Mouse (Mus musculus) forebrain, embryonic 11.5 days (tissue): ENCODE data around the gene Ryr1. TPM values are rescaled to one million over a fixed set of nuclear protein-coding genes. Genes with fewer than 3 reads are reported as not detected.
"Not testable (repeated sequence)": the region's sequence is repeated elsewhere in the genome, so short reads cannot be mapped to it uniquely, and the experiment has no call there.

Experiments
- ATAC-seq: fragments of 200-750 bp; cut with Nextera tagmentation; replicated peaks from 2 replicates; pipeline ENCODE4 v1.8.0; 2017; ENCODE audit warnings: moderate TSS enrichment; ENCODE audit not compliant: low FRiP score
- DNase-seq: peaks from one replicate; pipeline ENCODE4 v3.0.0-alpha.2; 2017; ENCODE audit warnings: low spot score
- H3K27ac ChIP-seq: fragments of 300-500 bp; sonication (generic); 2 replicates; pipeline ENCODE4 v1.5.1; 2014; ENCODE audit warnings: low read depth, low read length
- H3K27me3 ChIP-seq: fragments of 300-500 bp; sonication (generic); 2 replicates; pipeline ENCODE4 v1.6.1; 2014; ENCODE audit warnings: mild to moderate bottlenecking, low read length, mixed read lengths; ENCODE audit not compliant: control insufficient read depth, insufficient read depth
- H3K36me3 ChIP-seq: fragments of 300-500 bp; sonication (generic); 2 replicates; pipeline ENCODE4 v1.6.1; 2014; ENCODE audit warnings: mild to moderate bottlenecking, low read length, moderate library complexity, mixed read lengths; ENCODE audit not compliant: control insufficient read depth, insufficient read depth
- H3K4me1 ChIP-seq: fragments of 300-500 bp; sonication (generic); replicated peaks from 2 replicates; pipeline ENCODE4 v1.6.1; 2014; ENCODE audit warnings: low read length, mixed read lengths; ENCODE audit not compliant: control insufficient read depth, insufficient read depth
- H3K4me2 ChIP-seq: fragments of 300-500 bp; sonication (generic); 2 replicates; pipeline ENCODE4 v1.6.1; 2014; ENCODE audit warnings: low read depth, mild to moderate bottlenecking, low read length, moderate library complexity, mixed read lengths; ENCODE audit not compliant: severe bottlenecking
- H3K4me3 ChIP-seq: fragments of 300-500 bp; sonication (generic); 2 replicates; pipeline ENCODE4 v1.5.1; 2014; ENCODE audit warnings: low read depth, low read length
- H3K9ac ChIP-seq: fragments of 300-500 bp; sonication (generic); 2 replicates; pipeline ENCODE4 v1.6.1; 2014; ENCODE audit warnings: low read length
- H3K9me3 ChIP-seq: fragments of 300-500 bp; sonication (generic); 2 replicates; pipeline ENCODE4 v1.6.1; 2016; ENCODE audit warnings: low read length, mixed read lengths; ENCODE audit not compliant: control insufficient read depth
- WGBS: fragments of 180-500 bp; shearing (Covaris S2); extraction: QIAGEN DNeasy Blood & Tissue Kit; methylation state at CpG from one replicate; pipeline ENCODE4 v1.1.7; 2014; 5-methylcytosine and 5-hydroxymethylcytosine counted together
- polyA plus RNA-seq: library from polyadenylated mRNA; unstranded; fragments of >200 nt; fragmentation: Nextera tagmentation; extraction: Ambion mirVana; gene quantifications from 2 replicates; pipeline ENCODE4 v1.2.1, GENCODE M21; 2014

Gene Ryr1
- polyA plus RNA-seq, 1 experiment from 2014 or later = 1.2 TPM

DNA sequence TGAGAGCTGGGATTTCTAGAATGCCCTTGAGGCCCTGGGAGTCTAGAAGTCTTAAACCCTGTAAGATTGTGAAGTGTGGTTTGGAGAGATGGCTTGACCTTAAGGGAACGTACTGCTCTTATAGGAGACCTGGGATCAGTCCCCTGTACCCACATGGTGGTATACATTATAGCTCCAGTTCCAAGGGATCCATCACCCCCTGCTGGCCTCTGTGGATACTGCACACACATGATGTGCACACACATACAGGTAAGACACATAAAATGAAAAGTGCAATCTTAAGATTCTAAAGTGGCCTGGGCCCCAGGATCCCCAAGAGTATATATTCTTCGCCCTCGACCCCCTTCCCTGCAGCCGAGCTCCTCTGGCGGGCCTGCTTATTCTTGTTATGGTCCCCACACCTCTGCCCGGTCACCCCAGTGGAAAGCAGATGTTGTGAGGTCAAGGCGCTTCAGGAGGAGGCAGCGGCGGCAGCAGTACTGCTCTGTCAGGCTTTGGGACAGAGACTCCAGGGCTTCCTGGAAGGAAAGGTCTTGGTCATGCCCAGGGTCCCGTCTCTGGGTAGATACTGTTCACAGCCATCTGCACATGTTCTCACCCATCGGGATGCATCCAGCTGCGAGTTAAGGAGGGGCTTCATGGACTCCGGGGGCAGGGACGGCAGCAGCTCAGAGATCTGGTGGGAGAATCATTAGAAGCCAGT lies 29.2 kb upstream of the Ryr1 start:
- 94% methylated on average over 14 of the region's 14 CpGs for WGBS
- no peak overlapping the region for H3K27ac ChIP-seq
- ATAC-seq (no peak), DNase-seq (no peak)
- no peaks in the 10 kb centered on the region for H3K9me3 ChIP-seq
- H3K36me3 ChIP-seq = no peaks in the 10 kb centered on the region; the same call in 1 of the 2 replicates
- no peak overlapping the region for H3K4me3 ChIP-seq
- H3K4me1 ChIP-seq = no peaks in the 10 kb centered on the region
- no peaks in the 10 kb centered on the region; the same call in 1 of the 2 replicates for H3K27me3 ChIP-seq
- no peak overlapping the region for H3K4me2 ChIP-seq
- no peak overlapping the region for H3K9ac ChIP-seq

- WGBS = 67% methylated on average over 10 of the region's 10 CpGs
- Histone ChIP-seq H3K4me1 (no peaks in the 10 kb centered on the region), H3K36me3 (no peaks in the 10 kb centered on the region; the same call in 1 of the 2 replicates), H3K27ac (no peak overlapping the region), H3K9me3 (no peaks in the 10 kb centered on the region), H3K4me3 (no peak overlapping the region), H3K27me3 (no peaks in the 10 kb centered on the region; the same call in 1 of the 2 replicates), H3K4me2 (no peak overlapping the region), H3K9ac (no peak overlapping the region)
- ATAC-seq = no peak
- DNase-seq = no peak
Observed at GRCm38 (mm10) chr7:29151486-29151885, 26.5 kb upstream of the Ryr1 start.

- WGBS = 92% methylated on average over 15 of the region's 15 CpGs
- no peak for DNase-seq
- Histone ChIP-seq H3K27ac (no peak overlapping the region), H3K36me3 (no peaks in the 10 kb centered on the region), H3K9ac (no peak overlapping the region), H3K4me1 (no peaks in the 10 kb centered on the region), H3K4me3 (no peak overlapping the region), H3K9me3 (no peaks in the 10 kb centered on the region), H3K4me2 (no peak overlapping the region), H3K27me3 (no peaks in the 10 kb centered on the region)
- ATAC-seq = no peak
Observed at GRCm38 (mm10) chr7:29148771-29149170, 23.8 kb upstream of the Ryr1 start.

DNA sequence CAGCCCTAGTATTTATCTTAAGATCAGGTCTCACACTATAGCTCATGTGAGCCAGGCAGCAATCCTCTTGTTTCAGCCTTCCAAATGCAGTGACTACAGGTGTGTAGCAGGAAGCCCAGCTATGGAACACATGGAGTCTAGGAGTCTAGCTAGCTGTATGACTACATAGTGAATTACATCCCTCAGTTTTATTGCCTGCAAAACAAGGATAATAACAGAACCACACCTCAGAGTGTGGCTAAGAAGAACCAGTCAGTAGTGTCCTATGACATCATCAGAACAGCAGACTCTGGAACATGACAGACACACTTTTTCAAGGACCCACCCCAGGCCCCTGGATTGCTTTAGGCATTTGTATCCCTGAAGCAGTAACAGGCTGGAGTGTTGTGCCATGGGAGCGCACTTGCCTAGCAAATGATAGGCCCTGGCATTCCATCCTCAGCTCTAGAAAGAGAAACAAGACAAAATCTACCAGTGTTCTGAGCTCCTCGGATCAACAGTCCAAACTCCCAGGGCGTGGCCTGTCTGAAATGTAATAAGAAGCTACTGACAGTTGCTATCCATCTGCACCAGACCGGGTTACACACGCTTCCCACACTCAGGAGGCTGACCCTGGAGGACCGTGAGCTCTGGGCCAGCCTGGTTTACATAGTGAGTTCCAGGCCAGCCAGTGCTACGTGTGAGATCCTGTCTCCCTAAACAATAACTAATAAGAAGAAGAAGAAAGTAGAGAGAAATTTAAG lies 21.8 kb upstream of the Ryr1 start:
- Histone ChIP-seq H3K4me3 (no peak overlapping the region), H3K4me2 (no peak overlapping the region), H3K36me3 (no peaks in the 10 kb centered on the region), H3K9ac (no peak overlapping the region), H3K9me3 (no peaks in the 10 kb centered on the region), H3K27ac (no peak overlapping the region), H3K27me3 (no peaks in the 10 kb centered on the region), H3K4me1 (no peaks in the 10 kb centered on the region)
- DNase-seq (no peak), ATAC-seq (no peak)
- 90% methylated on average over 7 of the region's 7 CpGs for WGBS

GRCm38 (mm10) chr7:29144006-29144405 lies 19.0 kb upstream of the Ryr1 start:
- no peak for ATAC-seq
- H3K4me3 ChIP-seq = no peak overlapping the region
- H3K27me3 ChIP-seq = no peaks in the 10 kb centered on the region
- H3K9me3 ChIP-seq = no peaks in the 10 kb centered on the region
- H3K9ac ChIP-seq = no peak overlapping the region
- H3K4me1 ChIP-seq = no peaks in the 10 kb centered on the region
- no peak for DNase-seq
- H3K4me2 ChIP-seq = no peak overlapping the region
- H3K27ac ChIP-seq = no peak overlapping the region
- no peaks in the 10 kb centered on the region for H3K36me3 ChIP-seq
- 91% methylated on average over 4 of the region's 4 CpGs for WGBS

- Histone ChIP-seq H3K36me3 (no peaks in the 10 kb centered on the region), H3K4me1 (no peaks in the 10 kb centered on the region), H3K27ac (no peak overlapping the region), H3K9me3 (no peaks in the 10 kb centered on the region), H3K9ac (no peak overlapping the region; the same call in 1 of the 2 replicates), H3K27me3 (no peaks in the 10 kb centered on the region), H3K4me3 (no peak overlapping the region), H3K4me2 (no peak overlapping the region)
- 85% methylated on average over 8 of the region's 8 CpGs for WGBS
- ATAC-seq = no peak
- no peak for DNase-seq
Observed at GRCm38 (mm10) chr7:29141416-29141815, 16.4 kb upstream of the Ryr1 start.

DNA sequence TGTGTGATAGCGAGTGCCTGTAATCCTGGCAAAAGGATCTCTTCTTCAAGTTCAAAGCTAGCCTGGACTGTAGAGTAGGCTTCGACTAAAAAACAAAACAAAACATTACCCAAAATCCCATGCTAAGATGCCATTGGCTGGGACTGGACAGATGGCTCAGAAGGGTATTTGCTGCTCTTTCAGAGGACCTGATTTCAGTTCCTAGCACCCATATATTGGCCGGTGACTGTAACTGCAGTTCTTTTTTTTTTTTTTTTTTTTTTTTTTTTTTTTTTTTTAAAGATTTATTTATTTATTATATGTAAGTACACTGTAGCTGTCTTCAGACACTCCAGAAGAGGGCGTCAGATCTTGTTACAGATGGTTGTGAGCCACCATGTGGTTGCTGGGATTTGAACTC lies 14.3 kb upstream of the Ryr1 start:
- DNase-seq, ATAC-seq: not testable (repeated sequence)

GRCm38 (mm10) chr7:29137429-29137828 lies 12.4 kb upstream of the Ryr1 start:
- no peak for DNase-seq
- no peak overlapping the region for H3K9ac ChIP-seq
- H3K36me3 ChIP-seq = no peaks in the 10 kb centered on the region
- H3K9me3 ChIP-seq = no peaks in the 10 kb centered on the region
- peaks cover 2% of the 10 kb centered on the region for H3K27me3 ChIP-seq
- no peaks in the 10 kb centered on the region for H3K4me1 ChIP-seq
- no peak overlapping the region for H3K27ac ChIP-seq
- no peak for ATAC-seq
- 42% methylated on average over 16 of the region's 16 CpGs for WGBS
- no peak overlapping the region for H3K4me3 ChIP-seq
- H3K4me2 ChIP-seq = no peak overlapping the region

More for the DNA sequence above, 14.3 kb upstream of the Ryr1 start:
- not testable (repeated sequence) for H3K4me2 ChIP-seq, H3K27ac ChIP-seq, H3K27me3 ChIP-seq, H3K9ac ChIP-seq, H3K36me3 ChIP-seq, H3K9me3 ChIP-seq, H3K4me3 ChIP-seq, H3K4me1 ChIP-seq
- WGBS = 94% methylated on average over 3 of the region's 4 CpGs
